Mouse (Mus musculus) forebrain, embryonic 11.5 days (tissue): ENCODE results near the gene Scly. TPM values are rescaled to one million over a fixed set of nuclear protein-coding genes. Genes with fewer than 3 reads are reported as not detected.
A peak's percentile ranks its signal among the peaks of the same experiment; 100 is the strongest.

ENCODE experiments used
- ATAC-seq: fragments of 200-750 bp; cut with Nextera tagmentation; replicated peaks from 2 replicates; pipeline ENCODE4 v1.8.0; 2017; ENCODE audit warnings: moderate TSS enrichment; ENCODE audit not compliant: low FRiP score
- DNase-seq: peaks from one replicate; pipeline ENCODE4 v3.0.0-alpha.2; 2017; ENCODE audit warnings: low spot score
- H3K27ac ChIP-seq: fragments of 300-500 bp; sonication (generic); 2 replicates; pipeline ENCODE4 v1.5.1; 2014; ENCODE audit warnings: low read depth, low read length
- H3K27me3 ChIP-seq: fragments of 300-500 bp; sonication (generic); 2 replicates; pipeline ENCODE4 v1.6.1; 2014; ENCODE audit warnings: mild to moderate bottlenecking, low read length, mixed read lengths; ENCODE audit not compliant: control insufficient read depth, insufficient read depth
- H3K36me3 ChIP-seq: fragments of 300-500 bp; sonication (generic); 2 replicates; pipeline ENCODE4 v1.6.1; 2014; ENCODE audit warnings: mild to moderate bottlenecking, low read length, moderate library complexity, mixed read lengths; ENCODE audit not compliant: control insufficient read depth, insufficient read depth
- H3K4me1 ChIP-seq: fragments of 300-500 bp; sonication (generic); replicated peaks from 2 replicates; pipeline ENCODE4 v1.6.1; 2014; ENCODE audit warnings: low read length, mixed read lengths; ENCODE audit not compliant: control insufficient read depth, insufficient read depth
- H3K4me2 ChIP-seq: fragments of 300-500 bp; sonication (generic); 2 replicates; pipeline ENCODE4 v1.6.1; 2014; ENCODE audit warnings: low read depth, mild to moderate bottlenecking, low read length, moderate library complexity, mixed read lengths; ENCODE audit not compliant: severe bottlenecking
- H3K4me3 ChIP-seq: fragments of 300-500 bp; sonication (generic); 2 replicates; pipeline ENCODE4 v1.5.1; 2014; ENCODE audit warnings: low read depth, low read length
- H3K9ac ChIP-seq: fragments of 300-500 bp; sonication (generic); 2 replicates; pipeline ENCODE4 v1.6.1; 2014; ENCODE audit warnings: low read length
- H3K9me3 ChIP-seq: fragments of 300-500 bp; sonication (generic); 2 replicates; pipeline ENCODE4 v1.6.1; 2016; ENCODE audit warnings: low read length, mixed read lengths; ENCODE audit not compliant: control insufficient read depth
- WGBS: fragments of 180-500 bp; shearing (Covaris S2); extraction: QIAGEN DNeasy Blood & Tissue Kit; methylation state at CpG from one replicate; pipeline ENCODE4 v1.1.7; 2014; 5-methylcytosine and 5-hydroxymethylcytosine counted together
- polyA plus RNA-seq: library from polyadenylated mRNA; unstranded; fragments of >200 nt; fragmentation: Nextera tagmentation; extraction: Ambion mirVana; gene quantifications from 2 replicates; pipeline ENCODE4 v1.2.1, GENCODE M21; 2014

Gene Scly
- polyA plus RNA-seq, 1 experiment from 2014 or later = 14.2 TPM

- H3K27ac ChIP-seq = no peak overlapping the region
- 90% methylated on average over 13 of the region's 13 CpGs for WGBS
- ATAC-seq (no peak), DNase-seq (no peak)
- H3K4me2 ChIP-seq = no peak overlapping the region
- H3K9ac ChIP-seq = no peak overlapping the region
- no peak overlapping the region for H3K4me3 ChIP-seq
- no peaks in the 10 kb centered on the region for H3K9me3 ChIP-seq
- H3K36me3 ChIP-seq = no peaks in the 10 kb centered on the region; the same call in 1 of the 2 replicates
- no peaks in the 10 kb centered on the region for H3K27me3 ChIP-seq
- H3K4me1 ChIP-seq = peaks cover 5% of the 10 kb centered on the region; the same call in 1 of the 2 replicates
Measured at GRCm38 (mm10) chr1:91309366-91310085, 11.4 kb downstream of the Scly start.

GRCm38 (mm10) chr1:91312273-91312672, 14.1 kb downstream of the Scly start:
- Histone ChIP-seq H3K4me3 (no peak overlapping the region), H3K4me1 (peaks cover 5% of the 10 kb centered on the region; the same call in 1 of the 2 replicates), H3K9ac (no peak overlapping the region), H3K4me2 (no peak overlapping the region), H3K36me3 (no peaks in the 10 kb centered on the region), H3K27ac (no peak overlapping the region), H3K27me3 (no peaks in the 10 kb centered on the region), H3K9me3 (no peaks in the 10 kb centered on the region)
- DNase-seq = no peak
- 90% methylated on average over 4 of the region's 4 CpGs for WGBS
- no peak for ATAC-seq

GRCm38 (mm10) chr1:91313251-91313650, 15.1 kb downstream of the Scly start:
- DNase-seq (peak; percentile 66), ATAC-seq (0 out of 2 replicates have a peak, but pooled peaks have one; percentile 44)
- Histone ChIP-seq H3K36me3 (no peaks in the 10 kb centered on the region), H3K9me3 (no peaks in the 10 kb centered on the region), H3K4me2 (no peak overlapping the region), H3K27me3 (no peaks in the 10 kb centered on the region), H3K4me3 (no peak overlapping the region), H3K27ac (0 out of 2 replicates have a peak overlapping the region, but pooled peaks have one; percentile 3), H3K9ac (no peak overlapping the region; the same call in 1 of the 2 replicates), H3K4me1 (peaks cover 5% of the 10 kb centered on the region; the same call in 1 of the 2 replicates)
- WGBS = 42% methylated on average over 5 of the region's 5 CpGs

- Histone ChIP-seq H3K27me3 (no peaks in the 10 kb centered on the region), H3K36me3 (no peaks in the 10 kb centered on the region), H3K27ac (no peak overlapping the region), H3K9me3 (no peaks in the 10 kb centered on the region), H3K4me1 (peaks cover 5% of the 10 kb centered on the region; the same call in 1 of the 2 replicates), H3K9ac (no peak overlapping the region), H3K4me2 (no peak overlapping the region), H3K4me3 (no peak overlapping the region)
- ATAC-seq = no peak
- WGBS = 91% methylated on average over 6 of the region's 6 CpGs
- no peak for DNase-seq
Measured at GRCm38 (mm10) chr1:91317656-91318055, 19.5 kb downstream of the Scly start.

- Histone ChIP-seq H3K27me3 (no peaks in the 10 kb centered on the region), H3K9me3 (no peaks in the 10 kb centered on the region), H3K4me2 (no peak within 1 kb of the TSS), H3K27ac (no peak within 1 kb of the TSS), H3K4me1 (no peaks in the 10 kb centered on the region), H3K4me3 (no peak within 1 kb of the TSS), H3K36me3 (no peaks in the 10 kb centered on the region), H3K9ac (no peak within 1 kb of the TSS)
- 83% methylated on average over 19 of the region's 19 CpGs for WGBS
- ATAC-seq (no peak), DNase-seq (no peak)
Measured at GRCm38 (mm10) chr1:91321760-91322438, 23.8 kb downstream of the Scly start, which contains the start of gene Espnl. Gene Espnl (plus strand): TSS chr1:91322075.

GRCm38 (mm10) chr1:91324646-91325045, 26.5 kb downstream of the Scly start:
- H3K4me2 ChIP-seq = no peak overlapping the region

GRCm38 (mm10) chr1:91325488-91326042, 27.4 kb downstream of the Scly start:
- DNase-seq (no peak), ATAC-seq (no peak)
- Histone ChIP-seq H3K27ac (no peak overlapping the region), H3K4me1 (no peaks in the 10 kb centered on the region), H3K9ac (no peak overlapping the region), H3K9me3 (no peaks in the 10 kb centered on the region), H3K27me3 (no peaks in the 10 kb centered on the region), H3K36me3 (no peaks in the 10 kb centered on the region), H3K4me3 (no peak overlapping the region), H3K4me2 (no peak overlapping the region)
- 85% methylated on average over 4 of the region's 4 CpGs for WGBS

More at GRCm38 (mm10) chr1:91324646-91325045, 26.5 kb downstream of the Scly start:
- WGBS = 79% methylated on average over 2 of the region's 2 CpGs
- H3K27me3 ChIP-seq = no peaks in the 10 kb centered on the region
- no peak overlapping the region for H3K27ac ChIP-seq
- DNase-seq (no peak), ATAC-seq (no peak)
- H3K9ac ChIP-seq = no peak overlapping the region
- no peak overlapping the region for H3K4me3 ChIP-seq
- no peaks in the 10 kb centered on the region for H3K4me1 ChIP-seq
- no peaks in the 10 kb centered on the region for H3K9me3 ChIP-seq
- no peaks in the 10 kb centered on the region for H3K36me3 ChIP-seq

GRCm38 (mm10) chr1:91332102-91332501, 34.0 kb downstream of the Scly start:
- DNase-seq = no peak
- H3K36me3 ChIP-seq = no peaks in the 10 kb centered on the region
- ATAC-seq = no peak
- H3K9ac ChIP-seq = no peak overlapping the region
- no peaks in the 10 kb centered on the region for H3K9me3 ChIP-seq
- H3K27me3 ChIP-seq = no peaks in the 10 kb centered on the region
- no peak overlapping the region for H3K4me3 ChIP-seq
- WGBS = 58% methylated on average over 4 of the region's 4 CpGs
- H3K4me1 ChIP-seq = no peaks in the 10 kb centered on the region
- H3K4me2 ChIP-seq = no peak overlapping the region
- no peak overlapping the region for H3K27ac ChIP-seq
